Mouse (Mus musculus): ENCODE data around the gene Sval2. TPM values are rescaled to one million over a fixed set of nuclear protein-coding genes. Genes with fewer than 3 reads are reported as not detected.

Sval2 gene
- not detected for total RNA-seq (2021)
- polyA plus RNA-seq (2012; rRNA removed), result not detected in 2 replicates
- long read RNA-seq, result 0 reads

GRCm38 (mm10) chr6:41852689-41853088, at the start of gene Sval2:
Gene Sval2 (plus strand): TSS chr6:41852989.
- no peak for DNase-seq

DNA sequence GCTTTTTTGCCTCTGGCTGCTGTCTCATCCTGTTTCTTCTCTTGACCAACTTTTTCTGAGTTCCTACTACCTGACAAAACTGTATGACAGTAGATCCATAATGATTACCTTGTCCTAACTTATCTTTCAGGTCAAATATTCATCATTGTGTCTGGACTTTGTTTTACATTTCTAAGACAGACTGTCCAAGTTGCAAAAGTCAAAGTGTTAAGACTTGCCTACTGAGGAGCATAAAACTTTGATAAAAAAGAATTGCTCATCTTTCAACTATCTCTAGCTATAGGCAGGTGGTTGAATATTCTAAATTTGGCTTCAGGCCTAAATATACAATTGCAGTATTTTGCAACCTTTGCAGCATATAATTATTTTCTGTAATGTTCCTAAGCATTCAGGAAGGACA, 28.7 kb upstream of the Sval2 start:
- no peak for DNase-seq

DNA sequence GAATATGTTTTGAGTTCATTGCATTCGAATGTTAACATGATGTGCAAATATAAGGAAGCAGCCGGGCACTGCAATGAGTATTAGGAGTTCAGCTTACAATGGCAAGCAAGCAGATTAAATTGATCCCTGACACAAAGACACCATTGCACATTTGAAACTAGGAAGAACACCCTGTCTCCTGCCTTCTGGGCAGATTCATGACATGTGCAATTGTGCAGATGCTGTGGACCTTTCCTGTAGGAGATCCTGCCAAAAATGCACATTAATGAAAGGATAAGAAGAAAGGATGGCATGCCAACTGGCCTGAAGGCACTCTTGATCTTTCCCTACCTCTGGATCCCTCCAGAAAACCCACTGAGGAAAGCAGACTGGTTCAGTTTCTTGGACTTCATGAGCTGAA, 23.3 kb upstream of the Sval2 start:
- DNase-seq, result no peak

DNA sequence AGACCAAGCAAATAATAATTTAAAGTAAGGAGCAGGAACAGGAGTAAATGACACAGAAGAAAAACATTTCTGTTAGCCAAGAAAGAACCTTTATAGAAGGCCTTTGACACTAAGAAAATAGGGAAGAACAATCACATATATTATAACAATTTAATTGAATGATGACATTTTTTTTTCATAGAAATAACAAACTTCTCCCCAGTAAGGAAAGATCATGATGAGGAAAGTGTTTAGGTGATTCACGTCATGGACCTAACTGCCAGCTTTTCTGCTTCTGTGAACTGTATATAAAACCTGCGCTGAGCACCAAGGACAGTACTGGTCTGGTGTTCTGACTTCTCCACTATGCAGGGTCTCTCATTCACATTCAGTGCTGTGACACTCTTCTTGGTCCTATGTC, 5.6 kb upstream of the Sval2 start, which contains the start of gene Pip:
Gene Pip, plus strand, starts transcription at position 301 of the 400 bp plus-strand sequence.
- no peak for DNase-seq

DNA sequence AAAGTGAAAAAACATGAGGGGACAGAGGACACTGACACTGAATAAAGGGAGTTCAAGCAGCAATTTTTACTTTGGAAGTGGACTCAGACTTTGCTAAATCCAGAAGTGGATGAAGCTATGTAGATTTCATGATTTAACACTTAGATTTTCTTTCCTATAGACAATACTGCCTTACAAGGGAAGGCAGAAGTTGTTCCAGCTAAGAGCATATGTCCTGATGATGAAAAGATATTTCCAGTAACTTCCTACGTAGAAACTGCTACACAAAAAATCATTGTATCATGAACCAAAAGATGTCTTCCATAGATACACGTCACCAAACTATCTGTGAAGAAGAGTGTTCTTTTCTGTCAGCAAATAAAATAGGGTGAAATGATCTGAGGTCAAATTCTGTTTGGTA, 11.2 kb downstream of the Sval2 start:
- DNase-seq, result no peak

DNA sequence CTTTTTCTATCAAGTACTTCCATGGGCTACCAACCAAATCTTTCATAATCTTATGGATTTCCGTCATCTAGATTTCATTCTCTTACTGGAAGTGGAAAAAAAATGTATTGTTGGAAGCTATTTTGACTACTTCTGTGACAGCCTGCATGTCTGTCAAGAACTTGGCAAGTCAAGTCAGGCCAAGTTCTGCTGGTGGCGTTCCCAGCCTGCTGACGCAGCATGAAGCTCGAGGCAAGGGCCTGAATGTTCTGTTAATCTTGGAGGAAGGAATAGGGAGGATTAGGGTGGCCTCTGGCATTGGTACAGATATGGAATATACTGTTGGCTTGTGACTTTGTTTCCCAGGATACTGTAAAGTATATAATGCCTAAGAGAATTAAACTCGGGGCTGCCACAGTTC, 58.8 kb downstream of the Sval2 start:
- DNase-seq, result no peak

Other genes with a start within 250 kb of the Sval2 start
- 10 to 100 TPM in 1 of 2 experiments, 1 to 10 TPM in 1; 7.6 to 12.1 TPM for gene Ephb6, start 247.5 kb upstream of the Sval2 start, total RNA-seq (2021)
- 21.1 and 26.7 TPM in 2 replicates for gene Ephb6, start 247.5 kb upstream of the Sval2 start, polyA plus RNA-seq (2012; rRNA removed)
- not detected for gene Trpv6, start 216.6 kb upstream of the Sval2 start, total RNA-seq (2021)
- not detected in 2 replicates for gene Trpv6, start 216.6 kb upstream of the Sval2 start, polyA plus RNA-seq (2012; rRNA removed)
- gene Trpv5, start 172.2 kb upstream of the Sval2 start, total RNA-seq (2021), result not detected
- not detected in 2 replicates for gene Trpv5, start 172.2 kb upstream of the Sval2 start, polyA plus RNA-seq (2012; rRNA removed)
- gene Llcfc1, start 168.6 kb upstream of the Sval2 start, total RNA-seq (2021), result not detected
- gene Llcfc1, start 168.6 kb upstream of the Sval2 start, polyA plus RNA-seq (2012; rRNA removed), result not detected in 2 replicates
- gene Kel, start 148.7 kb upstream of the Sval2 start, total RNA-seq (2021), result under 1 TPM in 1 of 2 experiments, not detected in 1; 0.32 TPM
- gene Kel, start 148.7 kb upstream of the Sval2 start, polyA plus RNA-seq (2012; rRNA removed), result not detected in 2 replicates
- gene Olfr459, start 77.8 kb upstream of the Sval2 start, total RNA-seq (2021), result not detected
- gene Olfr459, start 77.8 kb upstream of the Sval2 start, polyA plus RNA-seq (2012; rRNA removed), result not detected in 2 replicates
- gene Pip, start 5.5 kb upstream of the Sval2 start, total RNA-seq (2021), result not detected
- gene Pip, start 5.5 kb upstream of the Sval2 start, polyA plus RNA-seq (2012; rRNA removed), result not detected in 2 replicates
- not detected for gene Sval1, start 98.6 kb downstream of the Sval2 start, total RNA-seq (2021)
- gene Sval1, start 98.6 kb downstream of the Sval2 start, polyA plus RNA-seq (2012; rRNA removed), result not detected in 2 replicates
- not detected for gene Sval3, start 115.2 kb downstream of the Sval2 start, total RNA-seq (2021)
- not detected in 2 replicates for gene Sval3, start 115.2 kb downstream of the Sval2 start, polyA plus RNA-seq (2012; rRNA removed)
- not detected for gene Sva, start 185.4 kb downstream of the Sval2 start, total RNA-seq (2021)
- gene Sva, start 185.4 kb downstream of the Sval2 start, polyA plus RNA-seq (2012; rRNA removed), result not detected in 2 replicates

All from adrenal gland, adult 2 months (tissue).